Mouse (Mus musculus) limb, embryonic 10.5 days (tissue): ENCODE data around the gene Kif1a. TPM values are rescaled to one million over a fixed set of nuclear protein-coding genes. Genes with fewer than 3 reads are reported as not detected.
A peak's percentile ranks its signal among the peaks of the same experiment; 100 is the strongest.

Source experiments
- DNase-seq: peaks from one replicate; pipeline ENCODE4 v3.0.0-alpha.2; 2017; ENCODE audit warnings: low spot score
- H3K27ac ChIP-seq: fragments of 300-500 bp; sonication (generic); 2 replicates; pipeline ENCODE4 v1.5.1; 2016; ENCODE audit warnings: mild to moderate bottlenecking
- H3K27me3 ChIP-seq: fragments of 300-500 bp; sonication (generic); 2 replicates; pipeline ENCODE4 v1.6.1; 2016; ENCODE audit warnings: low read depth, mild to moderate bottlenecking; ENCODE audit not compliant: poor library complexity, severe bottlenecking
- H3K36me3 ChIP-seq: fragments of 300-500 bp; sonication (generic); 2 replicates; pipeline ENCODE4 v1.6.1; 2016; ENCODE audit warnings: mild to moderate bottlenecking, moderate library complexity
- H3K4me1 ChIP-seq: fragments of 300-500 bp; sonication (generic); 2 replicates; pipeline ENCODE4 v1.6.1; 2016
- H3K4me3 ChIP-seq: fragments of 300-500 bp; sonication (generic); 2 replicates; pipeline ENCODE4 v1.5.1; 2016; ENCODE audit warnings: mild to moderate bottlenecking, moderate library complexity
- H3K9me3 ChIP-seq: fragments of 300-500 bp; sonication (generic); replicated peaks from 2 replicates; pipeline ENCODE4 v1.6.1; 2016; ENCODE audit warnings: mild to moderate bottlenecking
- WGBS: fragments of 180-500 bp; shearing (Covaris S2); methylation state at CpG from one replicate; pipeline ENCODE4 v1.1.7; 2016; 5-methylcytosine and 5-hydroxymethylcytosine counted together
- polyA plus RNA-seq: library from polyadenylated mRNA; unstranded; fragments of >200 nt; fragmentation: Nextera tagmentation; extraction: Ambion mirVana; gene quantifications from 2 replicates; pipeline ENCODE4 v1.2.1, GENCODE M21; 2016

The Kif1a gene
- polyA plus RNA-seq, 1 experiment from 2014 or later: 4.9 TPM

GRCm38 (mm10) chr1:93124066-93124465 is 22.3 kb upstream of the Kif1a start:
- H3K4me1 ChIP-seq: peaks cover 8% of the 10 kb centered on the region
- H3K27me3 ChIP-seq: no peaks in the 10 kb centered on the region
- H3K27ac ChIP-seq: no peak overlapping the region
- H3K4me3 ChIP-seq: no peak overlapping the region
- 82% methylated on average over 8 of the region's 8 CpGs for WGBS
- H3K9me3 ChIP-seq: no peaks in the 10 kb centered on the region
- DNase-seq: no peak
- no peaks in the 10 kb centered on the region for H3K36me3 ChIP-seq

GRCm38 (mm10) chr1:93123179-93123854 is 21.6 kb upstream of the Kif1a start:
- DNase-seq: no peak
- H3K27ac ChIP-seq: no peak overlapping the region
- no peaks in the 10 kb centered on the region for H3K27me3 ChIP-seq
- H3K4me3 ChIP-seq: no peak overlapping the region
- H3K9me3 ChIP-seq: no peaks in the 10 kb centered on the region
- no peaks in the 10 kb centered on the region for H3K36me3 ChIP-seq
- 0 out of 2 replicates have a peak, but pooled peaks cover under 1% of the 10 kb centered on the region for H3K4me1 ChIP-seq
- 78% methylated on average over 11 of the region's 11 CpGs for WGBS

GRCm38 (mm10) chr1:93118816-93119215 is 17.1 kb upstream of the Kif1a start:
- Histone ChIP-seq H3K4me3 (no peak overlapping the region), H3K36me3 (no peaks in the 10 kb centered on the region), H3K27me3 (peaks cover 5% of the 10 kb centered on the region; the same call in 1 of the 2 replicates), H3K27ac (no peak overlapping the region), H3K4me1 (peaks cover 12% of the 10 kb centered on the region), H3K9me3 (no peaks in the 10 kb centered on the region)
- WGBS: 57% methylated on average over 4 of the region's 4 CpGs
- no peak for DNase-seq

GRCm38 (mm10) chr1:93115471-93115870 is 13.7 kb upstream of the Kif1a start:
- peaks cover 12% of the 10 kb centered on the region for H3K4me1 ChIP-seq
- no peaks in the 10 kb centered on the region for H3K36me3 ChIP-seq
- no peaks in the 10 kb centered on the region for H3K9me3 ChIP-seq
- H3K4me3 ChIP-seq: peak overlapping the region; percentile 55
- no peak for DNase-seq
- peaks cover 7% of the 10 kb centered on the region; the same call in 1 of the 2 replicates for H3K27me3 ChIP-seq
- 29% methylated on average over 13 of the region's 13 CpGs for WGBS
- H3K27ac ChIP-seq: peak overlapping the region; percentile 83

- H3K4me1 ChIP-seq: peaks cover 12% of the 10 kb centered on the region
- DNase-seq: peak; percentile 96
- H3K4me3 ChIP-seq: peak overlapping the region; percentile 55
- H3K9me3 ChIP-seq: no peaks in the 10 kb centered on the region
- peaks cover 7% of the 10 kb centered on the region; the same call in 1 of the 2 replicates for H3K27me3 ChIP-seq
- WGBS: 30% methylated on average over 21 of the region's 21 CpGs
- H3K27ac ChIP-seq: peak overlapping the region; percentile 83
- no peaks in the 10 kb centered on the region for H3K36me3 ChIP-seq
Measured at GRCm38 (mm10) chr1:93114713-93115463, 13.1 kb upstream of the Kif1a start.

- Histone ChIP-seq H3K27me3 (peaks cover 68% of the 10 kb centered on the region), H3K27ac (no peak overlapping the region), H3K4me3 (no peak overlapping the region), H3K9me3 (no peaks in the 10 kb centered on the region), H3K4me1 (peaks cover 24% of the 10 kb centered on the region), H3K36me3 (no peaks in the 10 kb centered on the region)
- DNase-seq: no peak
- whole genome bisulfite sequencing: 57% methylated on average over 7 of the region's 7 CpGs
Measured at GRCm38 (mm10) chr1:93102700-93103099, 949 bp upstream of the Kif1a start.

GRCm38 (mm10) chr1:93100576-93101491 is 917 bp downstream of the Kif1a start:
- Histone ChIP-seq H3K4me1 (peaks cover 24% of the 10 kb centered on the region), H3K4me3 (peak overlapping the region; percentile 59), H3K27me3 (peaks cover 73% of the 10 kb centered on the region), H3K27ac (peak overlapping the region; percentile 75), H3K9me3 (no peaks in the 10 kb centered on the region), H3K36me3 (no peaks in the 10 kb centered on the region)
- under 1% methylated on average over 49 of the region's 49 CpGs for WGBS
- DNase-seq: peak; percentile 61

GRCm38 (mm10) chr1:93100243-93100575 is 1.5 kb downstream of the Kif1a start:
- Histone ChIP-seq H3K27me3 (peaks cover 73% of the 10 kb centered on the region), H3K36me3 (no peaks in the 10 kb centered on the region), H3K4me3 (peak overlapping the region; percentile 59), H3K9me3 (no peaks in the 10 kb centered on the region), H3K4me1 (peaks cover 24% of the 10 kb centered on the region), H3K27ac (peak overlapping the region; percentile 61)
- no peak for DNase-seq
- WGBS: 2% methylated on average over 18 of the region's 18 CpGs

- no peaks in the 10 kb centered on the region for H3K36me3 ChIP-seq
- no peaks in the 10 kb centered on the region for H3K9me3 ChIP-seq
- no peak overlapping the region for H3K4me3 ChIP-seq
- no peak overlapping the region for H3K27ac ChIP-seq
- no peak for DNase-seq
- 86% methylated on average over 5 of the region's 5 CpGs for WGBS
- peaks cover 24% of the 10 kb centered on the region for H3K4me1 ChIP-seq
- peaks cover 68% of the 10 kb centered on the region for H3K27me3 ChIP-seq
Measured at GRCm38 (mm10) chr1:93098956-93099355, 2.8 kb downstream of the Kif1a start.

GRCm38 (mm10) chr1:93092582-93092981 is 9.2 kb downstream of the Kif1a start:
- Histone ChIP-seq H3K27me3 (peaks cover 4% of the 10 kb centered on the region; the same call in 1 of the 2 replicates), H3K9me3 (no peaks in the 10 kb centered on the region), H3K4me1 (no peaks in the 10 kb centered on the region), H3K36me3 (no peaks in the 10 kb centered on the region), H3K27ac (no peak overlapping the region), H3K4me3 (no peak overlapping the region)
- WGBS: 90% methylated on average over 3 of the region's 3 CpGs
- DNase-seq: no peak

GRCm38 (mm10) chr1:93085136-93085535 is 16.6 kb downstream of the Kif1a start:
- Histone ChIP-seq H3K9me3 (no peaks in the 10 kb centered on the region), H3K27me3 (no peaks in the 10 kb centered on the region), H3K4me3 (no peak overlapping the region), H3K36me3 (no peaks in the 10 kb centered on the region), H3K4me1 (peaks cover 18% of the 10 kb centered on the region), H3K27ac (no peak overlapping the region)
- 87% methylated on average over 6 of the region's 6 CpGs for WGBS
- no peak for DNase-seq

- no peaks in the 10 kb centered on the region for H3K27me3 ChIP-seq
- peaks cover 30% of the 10 kb centered on the region for H3K4me1 ChIP-seq
- DNase-seq: no peak
- 88% methylated on average over 12 of the region's 12 CpGs for WGBS
- H3K27ac ChIP-seq: 0 out of 2 replicates have a peak overlapping the region, but pooled peaks have one; percentile 3
- no peaks in the 10 kb centered on the region for H3K9me3 ChIP-seq
- no peak overlapping the region for H3K4me3 ChIP-seq
- no peaks in the 10 kb centered on the region for H3K36me3 ChIP-seq
Measured at GRCm38 (mm10) chr1:93083420-93084285, 18.1 kb downstream of the Kif1a start.
